Mouse (Mus musculus) MEL (cell line): ENCODE measurements around the gene Pde8b. TPM values are rescaled to one million over a fixed set of nuclear protein-coding genes. Genes with fewer than 3 reads are reported as not detected.

Experiments
- DNase-seq: peaks from one replicate; pipeline ENCODE4 v3.0.0; 2011; ENCODE audit warnings: low read depth, low spot score
- H3K27ac ChIP-seq: 2 replicates; pipeline ENCODE4 v1.5.1; 2012; ENCODE audit warnings: low read depth, mild to moderate bottlenecking, control low read depth, low read length, moderate library complexity; ENCODE audit not compliant: control insufficient read depth
- H3K27me3 ChIP-seq, 2 experiments: fragments of 150-350 bp in 1 of 2; sonication (generic) in 1 of 2; 2 replicates each; pipeline ENCODE4 v1.6.1; 2012; ENCODE audit warnings: low read length in 2 of 2, mild to moderate bottlenecking in 2 of 2, improper control_type of control experiment in 1 of 2, moderate library complexity in 1 of 2; ENCODE audit not compliant: insufficient read depth in 2 of 2, control insufficient read depth in 1 of 2
- H3K36me3 ChIP-seq, 2 experiments: 2 replicates each; pipeline ENCODE4 v1.6.1; 2012 to 2014; ENCODE audit warnings: low read length in 2 of 2, improper control_type of control experiment in 1 of 2, inconsistent platforms in 1 of 2, mild to moderate bottlenecking in 1 of 2; ENCODE audit not compliant: insufficient read depth in 2 of 2, control insufficient read depth in 1 of 2
- H3K4me1 ChIP-seq, 2 experiments: fragments of 150-350 bp in 1 of 2; sonication (generic) in 1 of 2; 2 replicates each; pipeline ENCODE4 v1.6.1; 2012; ENCODE audit warnings: low read length in 2 of 2, improper control_type of control experiment in 1 of 2, mild to moderate bottlenecking in 1 of 2; ENCODE audit not compliant: insufficient read depth in 2 of 2, control insufficient read depth in 1 of 2
- H3K4me3 ChIP-seq, 2 experiments: fragments of 150-350 bp in 1 of 2; sonication (generic) in 1 of 2; 2 replicates each; pipeline ENCODE4 v1.5.1; 2012; ENCODE audit warnings: low read depth in 2 of 2, low read length in 2 of 2, mild to moderate bottlenecking in 2 of 2, moderate library complexity in 2 of 2, control low read depth in 1 of 2, improper control_type of control experiment in 1 of 2; ENCODE audit not compliant: control insufficient read depth in 1 of 2, insufficient read depth in 1 of 2
- H3K79me2 ChIP-seq: 2 replicates; pipeline ENCODE4 v1.6.1; 2012; ENCODE audit warnings: mild to moderate bottlenecking, low read length, moderate library complexity; ENCODE audit not compliant: control insufficient read depth, poor library complexity, insufficient read depth
- H3K9ac ChIP-seq: 2 replicates; pipeline ENCODE4 v1.6.1; 2012; ENCODE audit warnings: low read depth, mild to moderate bottlenecking, control low read depth, low read length, moderate library complexity; ENCODE audit not compliant: control insufficient read depth, poor library complexity, severe bottlenecking
- H3K9me3 ChIP-seq: fragments of 150-350 bp; sonication (generic); replicated peaks from 2 replicates; pipeline ENCODE4 v1.6.1; 2012; ENCODE audit warnings: mild to moderate bottlenecking, low read length, improper control_type of control experiment, moderate library complexity; ENCODE audit not compliant: insufficient read depth
- CTCF ChIP-seq, 3 experiments: IDR thresholded peaks in 2 of 3; conservative IDR thresholded peaks in 1 of 3; 2 replicates each; pipeline ENCODE4 v1.5.1; 2011 to 2012; ENCODE audit warnings: low read length in 3 of 3, low read depth in 2 of 3, mild to moderate bottlenecking in 2 of 3, improper control_type of control experiment in 1 of 3, inconsistent platforms in 1 of 3, mixed read lengths in 1 of 3, moderate library complexity in 1 of 3; ENCODE audit not compliant: control insufficient read depth in 1 of 3, insufficient read depth in 1 of 3, poor library complexity in 1 of 3, severe bottlenecking in 1 of 3
- E2F4 ChIP-seq: IDR thresholded peaks from 2 replicates; pipeline ENCODE4 v1.6.1; 2011; ENCODE audit warnings: low read depth, low read length, improper control_type of control experiment, borderline replicate concordance
- ELF1 ChIP-seq: IDR thresholded peaks from 2 replicates; pipeline ENCODE4 v1.6.1; 2014; ENCODE audit warnings: low read depth, mild to moderate bottlenecking, inconsistent platforms, low read length, improper control_type of control experiment, moderate library complexity
- KAT2A ChIP-seq: conservative IDR thresholded peaks from 2 replicates; pipeline ENCODE4 v1.6.1; 2012; ENCODE audit warnings: low read depth, low read length, improper control_type of control experiment, inconsistent platforms
- MAFK ChIP-seq: IDR thresholded peaks from 2 replicates; pipeline ENCODE4 v1.6.1; 2011; ENCODE audit warnings: low read depth, mild to moderate bottlenecking, low read length, improper control_type of control experiment, borderline replicate concordance
- MEF2A ChIP-seq: IDR thresholded peaks from 2 replicates; pipeline ENCODE4 v1.6.1; 2014; ENCODE audit warnings: low read depth, mild to moderate bottlenecking, inconsistent platforms, low read length, improper control_type of control experiment; ENCODE audit not compliant: poor library complexity, insufficient replicate concordance, severe bottlenecking; ENCODE audit errors: extremely low read depth
- MXI1 ChIP-seq: IDR thresholded peaks from 2 replicates; pipeline ENCODE4 v1.6.1; 2011; ENCODE audit warnings: mild to moderate bottlenecking, low read depth, low read length, improper control_type of control experiment
- MYB ChIP-seq: IDR thresholded peaks from 2 replicates; pipeline ENCODE4 v1.6.1; 2011; ENCODE audit warnings: mild to moderate bottlenecking, low read depth, low read length, improper control_type of control experiment
- MYC ChIP-seq: IDR thresholded peaks from 2 replicates; pipeline ENCODE4 v1.6.1; 2011; ENCODE audit warnings: low read depth, mild to moderate bottlenecking, low read length, improper control_type of control experiment, moderate library complexity
- NELFE ChIP-seq: IDR thresholded peaks from 2 replicates; pipeline ENCODE4 v1.6.1; 2011; ENCODE audit warnings: low read depth, low read length, improper control_type of control experiment
- POLR2A ChIP-seq, 2 experiments: IDR thresholded peaks; 2 replicates each; pipeline ENCODE4 v1.6.1; 2011 to 2012; ENCODE audit warnings: low read length in 2 of 2, mild to moderate bottlenecking in 2 of 2, control low read depth in 1 of 2, improper control_type of control experiment in 1 of 2, low read depth in 1 of 2, moderate library complexity in 1 of 2; ENCODE audit not compliant: control insufficient read depth in 1 of 2, insufficient read depth in 1 of 2, poor library complexity in 1 of 2
- SIN3A ChIP-seq: IDR thresholded peaks from 2 replicates; pipeline ENCODE4 v1.6.1; 2012; ENCODE audit warnings: low read length, improper control_type of control experiment, inconsistent platforms
- TBP ChIP-seq: IDR thresholded peaks from 2 replicates; pipeline ENCODE4 v1.8.0; 2011; ENCODE audit warnings: low read depth, low read length, improper control_type of control experiment
- ZKSCAN1 ChIP-seq: IDR thresholded peaks from 2 replicates; pipeline ENCODE4 v1.6.1; 2012; ENCODE audit warnings: low read depth, mild to moderate bottlenecking, inconsistent platforms, low read length, improper control_type of control experiment, moderate library complexity
- ZMIZ1 ChIP-seq: IDR thresholded peaks from 2 replicates; pipeline ENCODE4 v1.6.1; 2012; ENCODE audit warnings: low read depth, mild to moderate bottlenecking, inconsistent platforms, low read length, improper control_type of control experiment, moderate library complexity
- ZNF384 ChIP-seq: IDR thresholded peaks from 2 replicates; pipeline ENCODE4 v1.6.1; 2012; ENCODE audit warnings: low read depth, mild to moderate bottlenecking, inconsistent platforms, low read length, improper control_type of control experiment
- polyA plus RNA-seq, 2 experiments: library from polyadenylated mRNA; stranded (reverse) in 1 of 2; unstranded in 1 of 2; fragments of >175 nt in 1 of 2; fragments of >200 nt in 1 of 2; gene quantifications; 2 replicates each; pipeline versions ENCODE4 v1.2.1 to v1.2.4; 2012; ENCODE audit warnings: low replicate concordance in 2 of 2, low read depth in 1 of 2; ENCODE audit not compliant: insufficient read length in 2 of 2, insufficient read depth in 1 of 2, missing spikeins in 1 of 2
- total RNA-seq: library from RNA; depleted of rRNA; stranded (reverse); fragments of 300-350 nt; gene quantifications from 2 replicates; pipeline ENCODE4 v1.2.3, GENCODE M21; 2012

Gene Pde8b
- total and polyA plus RNA-seq, 3 experiments = 0.04 to 0.40 TPM; not detected in 1

DNA sequence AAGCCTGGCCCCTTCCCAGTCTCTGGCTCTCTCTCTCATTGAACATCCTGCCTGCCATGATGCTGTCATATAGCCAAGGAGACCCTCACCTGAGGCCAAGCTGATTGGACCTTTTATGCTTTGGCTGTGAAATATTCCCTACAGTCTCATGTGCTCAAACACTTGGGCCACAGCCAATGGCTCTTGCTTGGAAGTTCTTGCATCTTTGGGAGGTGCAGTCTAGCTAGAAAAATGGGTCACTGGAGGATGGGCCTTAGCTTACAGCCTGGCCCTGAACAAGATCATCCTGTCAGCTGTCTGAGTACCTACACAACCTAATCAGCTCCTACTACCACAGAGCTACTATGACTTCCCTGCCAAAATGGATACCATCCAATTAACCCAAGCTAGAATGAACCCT, 105.4 kb downstream of the Pde8b start:
- Histone ChIP-seq H3K27ac (no peak overlapping the region), H3K4me1 (no peaks in the 10 kb centered on the region), H3K9ac (no peak overlapping the region), H3K9me3 (no peaks in the 10 kb centered on the region), H3K27me3 (no peaks in the 10 kb centered on the region), H3K79me2 (no peaks in the 10 kb centered on the region), H3K36me3 (no peaks in the 10 kb centered on the region), H3K4me3 (no peak overlapping the region)
- no peak for DNase-seq
- TF ChIP-seq CTCF (IDR thresholded peaks at IDR 0.05 in 2 of 3, conservative IDR thresholded peaks at IDR 0.05 in 1 of 3; ENCODE audit: control insufficient read depth in 1 of 3, insufficient read depth in 1 of 3, low read depth in 2 of 3, low read length in 3 of 3, poor library complexity in 1 of 3, severe bottlenecking in 1 of 3) (no peak), NELFE (no peak), ZKSCAN1 (no peak), MYC (no peak), ZNF384 (no peak), ELF1 (no peak), TBP (no peak), E2F4 (no peak), POLR2A (IDR thresholded peaks at IDR 0.05; ENCODE audit: control insufficient read depth in 1 of 2, insufficient read depth in 1 of 2, low read depth in 1 of 2, low read length in 2 of 2, poor library complexity in 1 of 2) (no peak), MXI1 (no peak)

DNA sequence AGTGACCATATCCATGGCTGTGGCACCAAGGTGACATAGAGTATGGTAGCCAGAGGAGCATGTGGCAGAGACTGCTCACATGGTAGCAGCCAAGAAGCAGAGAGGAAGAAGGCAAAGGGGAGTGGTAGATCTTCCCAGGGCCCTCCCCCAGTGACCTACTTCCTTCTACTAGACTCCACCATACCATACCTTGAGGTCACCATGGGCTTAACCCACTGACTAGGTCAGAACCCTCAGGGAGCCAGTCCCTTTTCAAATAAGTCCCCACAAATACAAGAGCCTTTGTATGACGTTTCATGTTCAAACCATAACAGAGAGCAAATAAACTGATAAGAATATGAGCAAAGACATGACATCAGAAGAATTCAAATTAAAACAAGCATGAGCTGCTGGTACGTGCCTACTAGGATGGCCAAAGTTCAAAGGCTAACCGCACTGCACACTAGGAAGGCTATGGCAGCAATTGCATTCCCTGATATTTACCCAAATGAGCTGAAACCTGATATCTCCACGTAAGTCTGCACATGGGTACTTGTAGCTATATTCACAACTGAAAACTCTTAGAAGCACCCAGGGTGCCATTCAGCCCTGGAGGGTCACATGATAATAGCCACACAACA, 109.6 kb downstream of the Pde8b start:
- no peaks in the 10 kb centered on the region for H3K79me2 ChIP-seq
- DNase-seq = no peak
- no peak for TF ChIP-seq MAFK
- no peak for TF ChIP-seq MYB
- no peak for TF ChIP-seq KAT2A
- TF ChIP-seq ZMIZ1 = no peak
- TF ChIP-seq SIN3A = no peak
- TF ChIP-seq MEF2A = no peak
- no peak overlapping the region for H3K4me3 ChIP-seq
- no peaks in the 10 kb centered on the region for H3K4me1 ChIP-seq
- no peaks in the 10 kb centered on the region for H3K9me3 ChIP-seq
- no peaks in the 10 kb centered on the region for H3K36me3 ChIP-seq
- no peak overlapping the region for H3K9ac ChIP-seq
- H3K27ac ChIP-seq = no peak overlapping the region
- no peaks in the 10 kb centered on the region for H3K27me3 ChIP-seq
